Mouse (Mus musculus) small intestine, adult 2 months (tissue): ENCODE data around the gene Gabbr2.

ENCODE experiments used
- CTCF ChIP-seq: fragments of 200-500 bp; IDR thresholded peaks from 2 replicates; pipeline ENCODE4 v1.5.1; 2012; ENCODE audit warnings: low read depth, mild to moderate bottlenecking, control low read depth, inconsistent platforms, low read length, moderate library complexity, mixed read lengths; ENCODE audit not compliant: insufficient replicate concordance, insufficient read length; ENCODE audit errors: extremely low read depth
- POLR2A ChIP-seq: fragments of 200-500 bp; IDR thresholded peaks from 2 replicates; pipeline ENCODE4 v1.6.1; 2012; ENCODE audit warnings: low read depth, mild to moderate bottlenecking, control low read depth, inconsistent platforms, low read length, moderate library complexity

DNA sequence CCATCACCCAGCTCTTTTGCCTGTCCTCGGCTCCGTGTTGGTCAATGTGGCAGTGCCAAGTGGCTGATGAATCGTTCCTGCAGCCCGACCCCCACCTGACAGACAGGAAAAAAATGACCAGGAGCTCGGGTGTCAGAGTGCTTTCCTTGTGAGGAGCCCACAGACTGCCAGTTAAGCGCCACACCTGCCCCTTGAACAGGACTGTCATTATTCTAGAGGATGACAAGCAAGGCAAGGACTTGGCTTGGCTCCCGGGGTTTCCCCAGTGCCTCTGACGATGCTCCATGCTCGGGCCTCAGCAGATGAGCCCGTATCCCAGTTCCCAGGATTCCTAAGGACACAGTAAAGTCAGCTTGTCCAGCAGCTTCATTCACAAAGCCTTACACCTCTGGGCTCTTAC is 20.8 kb upstream of the Gabbr2 start:
- TF ChIP-seq CTCF, result no peak
- no peak for TF ChIP-seq POLR2A
